Comparison of ENCODE assay signal across 26 mouse cellular contexts in the genomic region with DNA sequence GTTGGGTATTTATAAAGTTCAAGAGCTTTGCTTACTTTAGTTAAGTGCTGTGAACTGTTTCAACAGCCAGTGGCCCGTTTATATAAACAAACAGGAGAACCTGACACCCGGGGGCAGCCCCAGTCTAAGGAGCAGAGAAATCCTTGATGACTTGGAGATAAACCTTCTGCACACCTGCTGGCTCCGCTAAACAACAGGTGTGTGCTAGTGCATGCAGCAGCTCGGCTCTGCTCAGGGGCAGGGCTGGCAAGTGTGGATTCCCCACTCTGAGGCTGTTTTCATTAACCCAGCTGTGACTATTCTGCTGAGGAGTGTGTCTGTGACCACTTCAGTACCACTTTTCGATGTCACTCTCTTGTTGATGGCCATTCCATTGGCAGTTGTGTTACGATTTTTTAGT.
DNase-seq lines count a peak whose midpoint lies in the region; ATAC-seq lines count a peak whose summit lies in the region.
"Had no signal": no experiment of that assay in that cellular context is flagged by ENCODE, and none has a peak within 500 bp of the region (broad histone marks: within the 10 kb centered on the region; RNA-seq: fewer than 3 reads in every experiment).

No protein-coding gene starts in this region.

- H3K36me3 ChIP-seq in kidney, embryonic 16.5 days (ENCODE audit: insufficient read depth, low read length), result no peaks in the 10 kb centered on the region
- H3K36me3 ChIP-seq in embryonic facial prominence, embryonic 10.5 days (replicated peaks), result no peaks in the 10 kb centered on the region
- H3K36me3 ChIP-seq in embryonic facial prominence, embryonic 14.5 days (ENCODE audit: control insufficient read depth, insufficient read depth, low read length), result no peaks in the 10 kb centered on the region
- H3K36me3 ChIP-seq: embryonic facial prominence, embryonic 13.5 days; G1E; heart, embryonic 10.5 days; hindbrain, embryonic 15.5 days; limb, embryonic 15.5 days had no signal

- H3K27ac ChIP-seq in kidney, embryonic 16.5 days (ENCODE audit: low read length), result no peak overlapping the region
- H3K27ac ChIP-seq in embryonic facial prominence, embryonic 10.5 days (replicated peaks), result no peak overlapping the region
- H3K27ac ChIP-seq in embryonic facial prominence, embryonic 14.5 days (replicated peaks; ENCODE audit: low read depth, low read length), result no peak overlapping the region
- H3K27ac ChIP-seq: embryonic facial prominence, embryonic 13.5 days; forebrain, embryonic 13.5 days; heart, embryonic 10.5 days; hindbrain, embryonic 15.5 days; left cerebral cortex, adult 2 months; limb, embryonic 15.5 days; liver, embryonic 14.5 days; macrophage had no signal

- ATAC-seq in kidney, embryonic 16.5 days (ENCODE audit: low FRiP score, low TSS enrichment), result peak; percentile 90
- ATAC-seq in embryonic facial prominence, embryonic 14.5 days (ENCODE audit: low read depth), result peak; percentile 79
- ATAC-seq: forebrain, embryonic 13.5 days; Patski had no signal

- no peak overlapping the region for H3K9ac ChIP-seq in kidney, embryonic 16.5 days (replicated peaks; ENCODE audit: low read length)
- H3K9ac ChIP-seq in embryonic facial prominence, embryonic 14.5 days (ENCODE audit: low read depth, low read length), result no peak overlapping the region
- H3K9ac ChIP-seq: embryonic facial prominence, embryonic 13.5 days; forebrain, embryonic 13.5 days; hindbrain, embryonic 15.5 days; limb, embryonic 15.5 days; liver, embryonic 14.5 days had no signal

- no peak overlapping the region for H3K4me2 ChIP-seq in kidney, embryonic 16.5 days (replicated peaks; ENCODE audit: low read depth, low read length)
- H3K4me2 ChIP-seq in embryonic facial prominence, embryonic 14.5 days (ENCODE audit: low read depth, low read length), result no peak overlapping the region
- H3K4me2 ChIP-seq: embryonic facial prominence, embryonic 13.5 days; forebrain, embryonic 13.5 days; hindbrain, embryonic 15.5 days; limb, embryonic 15.5 days had no signal

- H3K9me3 ChIP-seq in kidney, embryonic 16.5 days (ENCODE audit: low read length), result no peaks in the 10 kb centered on the region
- no peaks in the 10 kb centered on the region for H3K9me3 ChIP-seq in embryonic facial prominence, embryonic 10.5 days
- no peaks in the 10 kb centered on the region for H3K9me3 ChIP-seq in embryonic facial prominence, embryonic 14.5 days (ENCODE audit: control insufficient read depth, low read length)
- H3K9me3 ChIP-seq: embryonic facial prominence, embryonic 13.5 days; forebrain, embryonic 13.5 days; heart, embryonic 10.5 days; hindbrain, embryonic 15.5 days; limb, embryonic 15.5 days had no signal

- H3K27me3 ChIP-seq in kidney, embryonic 16.5 days (ENCODE audit: insufficient read depth, low read length), result no peaks in the 10 kb centered on the region
- no peaks in the 10 kb centered on the region for H3K27me3 ChIP-seq in embryonic facial prominence, embryonic 10.5 days (replicated peaks; ENCODE audit: low read depth, poor library complexity, severe bottlenecking)
- no peaks in the 10 kb centered on the region for H3K27me3 ChIP-seq in embryonic facial prominence, embryonic 14.5 days (replicated peaks; ENCODE audit: control insufficient read depth, insufficient read depth, low read length)
- H3K27me3 ChIP-seq: CH12.LX; embryonic facial prominence, embryonic 13.5 days; forebrain, embryonic 13.5 days; hindbrain, embryonic 15.5 days; limb, embryonic 15.5 days; Patski had no signal

- WGBS in kidney, embryonic 16.5 days, result 32% methylated on average over 6 of the region's 6 CpGs
- whole genome bisulfite sequencing in embryonic facial prominence, embryonic 10.5 days, result 57% methylated on average over 6 of the region's 6 CpGs
- 53% methylated on average over 6 of the region's 6 CpGs for WGBS in embryonic facial prominence, embryonic 14.5 days

- H3K4me1 ChIP-seq in kidney, embryonic 16.5 days (ENCODE audit: insufficient read depth, low read length), result peaks cover 24% of the 10 kb centered on the region
- H3K4me1 ChIP-seq in embryonic facial prominence, embryonic 10.5 days, result peaks cover 7% of the 10 kb centered on the region
- peaks cover 8% of the 10 kb centered on the region; the same call in 1 of the 2 replicates for H3K4me1 ChIP-seq in embryonic facial prominence, embryonic 14.5 days (ENCODE audit: control insufficient read depth, insufficient read depth, low read length)
- H3K4me1 ChIP-seq: embryonic facial prominence, embryonic 13.5 days; forebrain, embryonic 13.5 days; hindbrain, embryonic 15.5 days; limb, embryonic 15.5 days had no signal

- DNase-seq in kidney, adult 8-10 months, result no peak
- DNase-seq in embryonic facial prominence, embryonic 10.5 days (ENCODE audit: low spot score), result peak; percentile 34
- DNase-seq in embryonic facial prominence, embryonic 14.5 days (ENCODE audit: low spot score), result peak; percentile 56
- DNase-seq in lung, postnatal 36 days, result peak; percentile 39
- DNase-seq in retina, embryonic 14.5 days (ENCODE audit: low spot score), result no peak
- DNase-seq in spleen, postnatal 14 days (ENCODE audit: low spot score in 2 of 2), result no peak
- DNase-seq: adrenal gland, postnatal 36 days; B cell, adult 2 months; cerebellum, adult 9-11 months; left cerebral cortex, postnatal 4 days; right cerebral cortex, postnatal 14 days; spleen, adult 18-20 months; thymus, adult 18-20 months; thymus, postnatal 4 days had no signal

- no peak overlapping the region for H3K4me3 ChIP-seq in kidney, embryonic 16.5 days (ENCODE audit: low read length)
- H3K4me3 ChIP-seq in embryonic facial prominence, embryonic 10.5 days, result no peak overlapping the region
- no peak overlapping the region for H3K4me3 ChIP-seq in embryonic facial prominence, embryonic 14.5 days (ENCODE audit: low read depth, low read length)
- H3K4me3 ChIP-seq: embryonic facial prominence, embryonic 13.5 days; forebrain, embryonic 13.5 days; heart, embryonic 10.5 days; hindbrain, embryonic 15.5 days; left cerebral cortex, adult 2 months; limb, embryonic 15.5 days had no signal

Comparison
In these comparisons a context has a peak if more than half of its experiments do, and no peak if none do; other contexts are left out.
1. DNase-seq: peak in embryonic facial prominence, embryonic 10.5 days (single experiment), embryonic facial prominence, embryonic 14.5 days (single experiment) and lung, postnatal 36 days (single experiment); none in kidney, adult 8-10 months (0 of 2), retina, embryonic 14.5 days (single experiment) and spleen, postnatal 14 days (0 of 2).